Mouse (Mus musculus): ENCODE data around the gene Smyd3. TPM values are rescaled to one million over a fixed set of nuclear protein-coding genes. Genes with fewer than 3 reads are reported as not detected.

Gene Smyd3
- polyA plus RNA-seq, 1 experiment from 2014 or later: 18.3 TPM

DNA sequence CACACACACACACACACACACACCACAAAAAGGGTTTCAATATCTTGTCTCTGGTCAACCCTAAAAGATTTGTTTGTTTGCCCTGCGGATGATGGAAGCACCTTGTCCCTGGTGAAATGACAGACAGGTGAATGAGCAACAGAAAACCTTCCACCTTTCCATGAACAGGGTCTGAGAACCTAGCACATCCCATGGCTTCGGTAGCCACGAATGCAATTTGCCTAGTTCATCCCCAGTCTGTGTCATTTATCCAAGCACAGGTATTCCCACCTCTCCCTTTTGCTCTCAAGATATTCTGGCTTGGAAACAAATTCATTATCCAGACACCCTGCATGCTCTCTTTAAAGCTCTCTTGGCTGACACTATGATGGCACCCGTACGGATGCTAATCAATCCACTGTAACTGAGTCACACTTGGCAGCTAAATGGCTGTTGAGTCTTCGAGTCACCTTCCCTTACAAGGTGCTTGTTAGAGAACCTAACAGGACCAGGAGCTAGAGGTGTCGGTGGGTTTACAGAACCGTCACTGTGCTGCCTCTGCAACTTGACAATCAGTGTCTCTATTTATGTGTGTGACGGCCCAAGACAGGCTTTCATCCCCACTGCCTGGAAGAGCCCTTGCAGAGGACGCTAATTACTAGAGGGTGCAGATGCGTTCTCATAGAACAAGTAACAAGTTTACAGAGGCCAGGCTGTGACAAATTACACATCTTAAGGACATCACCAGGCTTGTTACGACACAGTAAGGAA, 309.8 kb downstream of the Smyd3 start:
- Histone ChIP-seq H3K4me1 (replicated peaks; ENCODE audit: insufficient read depth, low read length) (0 out of 2 replicates have a peak, but pooled peaks cover 9% of the 10 kb centered on the region), H3K9me3 (replicated peaks; ENCODE audit: low read length) (no peaks in the 10 kb centered on the region), H3K27me3 (ENCODE audit: insufficient read depth, low read length) (no peaks in the 10 kb centered on the region), H3K27ac (no peak overlapping the region), H3K36me3 (ENCODE audit: insufficient read depth, low read length) (no peaks in the 10 kb centered on the region), H3K4me3 (replicated peaks; ENCODE audit: low read depth, low read length) (no peak overlapping the region), H3K9ac (ENCODE audit: low read depth, low read length) (no peak overlapping the region), H3K4me2 (ENCODE audit: low read length) (no peak overlapping the region)
- ATAC-seq (replicated peaks; ENCODE audit: low FRiP score, low read depth) (no peak), DNase-seq (ENCODE audit: low spot score) (no peak)
- WGBS: 50% methylated on average over 12 of the region's 12 CpGs
- no peak for TF ChIP-seq CTCF (IDR thresholded peaks at IDR 0.05; ENCODE audit: low read depth)

- 21% methylated on average over 9 of the region's 9 CpGs for WGBS
- peak; percentile 77 for ATAC-seq (replicated peaks; ENCODE audit: low FRiP score, low read depth)
- no peaks in the 10 kb centered on the region for H3K9me3 ChIP-seq (replicated peaks; ENCODE audit: low read length)
- H3K4me2 ChIP-seq (ENCODE audit: low read length): no peak overlapping the region
- H3K27me3 ChIP-seq (ENCODE audit: insufficient read depth, low read length): no peaks in the 10 kb centered on the region
- DNase-seq (ENCODE audit: low spot score): peak; percentile 87
- H3K36me3 ChIP-seq (ENCODE audit: insufficient read depth, low read length): no peaks in the 10 kb centered on the region
- H3K27ac ChIP-seq: no peak overlapping the region
- no peak overlapping the region for H3K4me3 ChIP-seq (replicated peaks; ENCODE audit: low read depth, low read length)
- H3K4me1 ChIP-seq (replicated peaks; ENCODE audit: insufficient read depth, low read length): 0 out of 2 replicates have a peak, but pooled peaks cover 5% of the 10 kb centered on the region
- TF ChIP-seq CTCF (IDR thresholded peaks at IDR 0.05; ENCODE audit: low read depth): peak; percentile 33; the same call in 1 of the 2 replicates
- no peak overlapping the region for H3K9ac ChIP-seq (ENCODE audit: low read depth, low read length)
These were observed 310.6 kb downstream of the Smyd3 start for GRCm38 (mm10) chr1:179207180-179207741.

DNA sequence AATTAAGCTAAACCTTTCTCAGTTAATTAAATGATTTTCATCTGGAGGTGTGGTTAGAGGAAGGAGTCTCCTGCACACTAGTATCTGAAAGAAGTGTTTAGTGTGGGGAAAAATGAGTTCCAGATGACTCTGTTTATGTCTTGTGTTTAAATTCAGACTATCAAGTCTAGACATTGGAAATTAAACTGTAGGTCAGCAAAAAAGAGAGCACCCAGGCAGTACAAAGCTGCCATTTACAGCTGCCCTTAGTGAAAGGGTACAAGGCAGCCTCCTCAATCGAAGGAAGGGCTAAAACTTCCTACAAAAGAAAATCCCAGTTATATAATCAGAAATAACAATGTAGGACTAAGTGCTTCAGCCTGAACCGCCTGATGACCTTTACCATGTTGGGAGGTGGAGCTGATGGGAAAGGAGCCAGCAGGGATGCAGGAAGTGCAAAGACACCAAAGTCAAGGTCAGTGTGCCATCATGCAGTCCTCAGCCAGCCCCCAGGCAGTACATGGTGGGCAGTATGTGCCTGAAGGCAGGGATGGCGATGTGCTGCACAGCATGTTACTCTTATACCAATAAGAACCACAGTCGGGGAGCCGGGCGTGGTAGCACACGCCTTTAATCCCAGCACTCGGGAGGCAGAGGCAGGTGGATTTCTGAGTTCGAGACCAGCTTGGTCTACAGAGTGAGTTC, 319.2 kb downstream of the Smyd3 start:
- Histone ChIP-seq H3K9me3 (replicated peaks; ENCODE audit: low read length) (no peaks in the 10 kb centered on the region), H3K4me3 (replicated peaks; ENCODE audit: low read depth, low read length) (no peak overlapping the region), H3K36me3 (ENCODE audit: insufficient read depth, low read length) (no peaks in the 10 kb centered on the region), H3K27ac (peak overlapping the region; percentile 5), H3K27me3 (ENCODE audit: insufficient read depth, low read length) (no peaks in the 10 kb centered on the region), H3K4me1 (replicated peaks; ENCODE audit: insufficient read depth, low read length) (0 out of 2 replicates have a peak, but pooled peaks cover 8% of the 10 kb centered on the region), H3K9ac (ENCODE audit: low read depth, low read length) (no peak overlapping the region), H3K4me2 (ENCODE audit: low read length) (no peak overlapping the region)
- ATAC-seq (replicated peaks; ENCODE audit: low FRiP score, low read depth): no peak
- TF ChIP-seq CTCF (IDR thresholded peaks at IDR 0.05; ENCODE audit: low read depth): no peak
- 85% methylated on average over 9 of the region's 9 CpGs for WGBS
- no peak for DNase-seq (ENCODE audit: low spot score)

GRCm38 (mm10) chr1:179197821-179198516, 319.9 kb downstream of the Smyd3 start:
- no peaks in the 10 kb centered on the region for H3K27me3 ChIP-seq (ENCODE audit: insufficient read depth, low read length)
- no peak for TF ChIP-seq CTCF (IDR thresholded peaks at IDR 0.05; ENCODE audit: low read depth)
- H3K4me1 ChIP-seq (replicated peaks; ENCODE audit: insufficient read depth, low read length): 0 out of 2 replicates have a peak, but pooled peaks cover 8% of the 10 kb centered on the region
- no peaks in the 10 kb centered on the region for H3K9me3 ChIP-seq (replicated peaks; ENCODE audit: low read length)
- peak overlapping the region; percentile 5; the same call in 1 of the 2 replicates for H3K27ac ChIP-seq
- DNase-seq (ENCODE audit: low spot score): peak; percentile 54
- H3K4me3 ChIP-seq (replicated peaks; ENCODE audit: low read depth, low read length): no peak overlapping the region
- H3K4me2 ChIP-seq (ENCODE audit: low read length): no peak overlapping the region
- WGBS: 25% methylated on average over 11 of the region's 11 CpGs
- ATAC-seq (replicated peaks; ENCODE audit: low FRiP score, low read depth): no peak
- H3K9ac ChIP-seq (ENCODE audit: low read depth, low read length): no peak overlapping the region
- no peaks in the 10 kb centered on the region for H3K36me3 ChIP-seq (ENCODE audit: insufficient read depth, low read length)

GRCm38 (mm10) chr1:179197156-179197555, 320.7 kb downstream of the Smyd3 start:
- no peak overlapping the region for H3K9ac ChIP-seq (ENCODE audit: low read depth, low read length)
- H3K4me3 ChIP-seq (replicated peaks; ENCODE audit: low read depth, low read length): no peak overlapping the region
- WGBS: 18% methylated on average over 4 of the region's 4 CpGs
- no peak overlapping the region for H3K4me2 ChIP-seq (ENCODE audit: low read length)
- H3K9me3 ChIP-seq (replicated peaks; ENCODE audit: low read length): no peaks in the 10 kb centered on the region
- 0 out of 2 replicates have a peak, but pooled peaks cover 8% of the 10 kb centered on the region for H3K4me1 ChIP-seq (replicated peaks; ENCODE audit: insufficient read depth, low read length)
- no peaks in the 10 kb centered on the region for H3K36me3 ChIP-seq (ENCODE audit: insufficient read depth, low read length)
- DNase-seq (ENCODE audit: low spot score): peak; percentile 87
- H3K27ac ChIP-seq: no peak overlapping the region
- ATAC-seq (replicated peaks; ENCODE audit: low FRiP score, low read depth): peak; percentile 54; the same call in 1 of the 2 replicates
- no peak for TF ChIP-seq CTCF (IDR thresholded peaks at IDR 0.05; ENCODE audit: low read depth)
- H3K27me3 ChIP-seq (ENCODE audit: insufficient read depth, low read length): no peaks in the 10 kb centered on the region

- ATAC-seq (replicated peaks; ENCODE audit: low FRiP score, low read depth): no peak
- Histone ChIP-seq H3K9me3 (replicated peaks; ENCODE audit: low read length) (no peaks in the 10 kb centered on the region), H3K36me3 (ENCODE audit: insufficient read depth, low read length) (no peaks in the 10 kb centered on the region), H3K4me1 (replicated peaks; ENCODE audit: insufficient read depth, low read length) (0 out of 2 replicates have a peak, but pooled peaks cover 8% of the 10 kb centered on the region), H3K4me3 (replicated peaks; ENCODE audit: low read depth, low read length) (no peak overlapping the region), H3K9ac (ENCODE audit: low read depth, low read length) (no peak overlapping the region), H3K27me3 (ENCODE audit: insufficient read depth, low read length) (no peaks in the 10 kb centered on the region), H3K27ac (no peak overlapping the region), H3K4me2 (ENCODE audit: low read length) (no peak overlapping the region)
- no peak for DNase-seq (ENCODE audit: low spot score)
- peak; percentile 59 for TF ChIP-seq CTCF (IDR thresholded peaks at IDR 0.05; ENCODE audit: low read depth)
These were observed 321.4 kb downstream of the Smyd3 start for GRCm38 (mm10) chr1:179196422-179196821.
